Mouse (Mus musculus): ENCODE results near the gene Neurod2. TPM values are rescaled to one million over a fixed set of nuclear protein-coding genes. Genes with fewer than 3 reads are reported as not detected.

Gene Neurod2
- polyA plus RNA-seq, 1 experiment from 2014 or later: not detected

- Histone ChIP-seq H3K27me3 (ENCODE audit: insufficient read depth, low read length) (peaks cover 11% of the 10 kb centered on the region), H3K4me1 (ENCODE audit: insufficient read depth, low read length) (peaks cover 44% of the 10 kb centered on the region), H3K36me3 (ENCODE audit: insufficient read depth, low read length) (no peaks in the 10 kb centered on the region), H3K27ac (ENCODE audit: low read length) (no peak overlapping the region), H3K4me3 (ENCODE audit: low read length) (no peak overlapping the region), H3K9me3 (ENCODE audit: low read length) (no peaks in the 10 kb centered on the region), H3K9ac (replicated peaks; ENCODE audit: low read length) (no peak overlapping the region), H3K4me2 (replicated peaks; ENCODE audit: low read depth, low read length) (no peak overlapping the region)
- no peak for ATAC-seq (ENCODE audit: low FRiP score, low TSS enrichment)
- WGBS: 8% methylated on average over 6 of the region's 6 CpGs
These were observed 26.4 kb upstream of the Neurod2 start for GRCm38 (mm10) chr11:98355732-98356299.

DNA sequence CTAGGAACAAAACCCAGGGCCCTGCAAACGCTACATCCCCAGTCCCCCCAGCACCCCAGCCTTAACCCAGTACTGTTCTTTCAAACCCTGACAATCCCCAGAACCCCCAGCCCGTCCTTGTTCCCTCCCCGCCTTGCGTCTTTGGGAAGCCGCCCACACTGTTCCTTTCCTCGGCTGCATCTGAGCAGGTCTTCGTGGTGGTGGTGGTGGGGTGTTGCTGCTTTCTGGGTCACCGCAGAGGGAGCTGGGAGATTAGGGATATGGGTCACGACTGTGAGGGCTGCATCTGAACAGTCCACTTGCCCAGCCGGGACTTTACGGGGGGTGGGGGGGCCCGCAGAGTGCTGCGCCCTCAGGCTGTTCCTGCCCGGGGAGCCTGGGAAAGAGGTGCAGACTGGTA is 25.0 kb upstream of the Neurod2 start:
- Histone ChIP-seq H3K27me3 (ENCODE audit: insufficient read depth, low read length) (peaks cover 25% of the 10 kb centered on the region), H3K9me3 (ENCODE audit: low read length) (no peaks in the 10 kb centered on the region), H3K4me1 (ENCODE audit: insufficient read depth, low read length) (peaks cover 31% of the 10 kb centered on the region), H3K27ac (ENCODE audit: low read length) (no peak overlapping the region), H3K4me2 (replicated peaks; ENCODE audit: low read depth, low read length) (no peak overlapping the region), H3K9ac (replicated peaks; ENCODE audit: low read length) (no peak overlapping the region), H3K4me3 (ENCODE audit: low read length) (no peak overlapping the region), H3K36me3 (ENCODE audit: insufficient read depth, low read length) (no peaks in the 10 kb centered on the region)
- 60% methylated on average over 14 of the region's 14 CpGs for WGBS
- no peak for ATAC-seq (ENCODE audit: low FRiP score, low TSS enrichment)

GRCm38 (mm10) chr11:98353651-98354211 is 24.3 kb upstream of the Neurod2 start:
- no peak overlapping the region for H3K4me2 ChIP-seq (replicated peaks; ENCODE audit: low read depth, low read length)
- peak overlapping the region; percentile 31; the same call in 1 of the 2 replicates for H3K27ac ChIP-seq (ENCODE audit: low read length)
- no peaks in the 10 kb centered on the region for H3K36me3 ChIP-seq (ENCODE audit: insufficient read depth, low read length)
- no peak overlapping the region for H3K9ac ChIP-seq (replicated peaks; ENCODE audit: low read length)
- H3K4me3 ChIP-seq (ENCODE audit: low read length): no peak overlapping the region
- no peak for ATAC-seq (ENCODE audit: low FRiP score, low TSS enrichment)
- peaks cover 32% of the 10 kb centered on the region for H3K27me3 ChIP-seq (ENCODE audit: insufficient read depth, low read length)
- H3K4me1 ChIP-seq (ENCODE audit: insufficient read depth, low read length): peaks cover 31% of the 10 kb centered on the region
- WGBS: 23% methylated on average over 8 of the region's 8 CpGs
- no peaks in the 10 kb centered on the region for H3K9me3 ChIP-seq (ENCODE audit: low read length)

DNA sequence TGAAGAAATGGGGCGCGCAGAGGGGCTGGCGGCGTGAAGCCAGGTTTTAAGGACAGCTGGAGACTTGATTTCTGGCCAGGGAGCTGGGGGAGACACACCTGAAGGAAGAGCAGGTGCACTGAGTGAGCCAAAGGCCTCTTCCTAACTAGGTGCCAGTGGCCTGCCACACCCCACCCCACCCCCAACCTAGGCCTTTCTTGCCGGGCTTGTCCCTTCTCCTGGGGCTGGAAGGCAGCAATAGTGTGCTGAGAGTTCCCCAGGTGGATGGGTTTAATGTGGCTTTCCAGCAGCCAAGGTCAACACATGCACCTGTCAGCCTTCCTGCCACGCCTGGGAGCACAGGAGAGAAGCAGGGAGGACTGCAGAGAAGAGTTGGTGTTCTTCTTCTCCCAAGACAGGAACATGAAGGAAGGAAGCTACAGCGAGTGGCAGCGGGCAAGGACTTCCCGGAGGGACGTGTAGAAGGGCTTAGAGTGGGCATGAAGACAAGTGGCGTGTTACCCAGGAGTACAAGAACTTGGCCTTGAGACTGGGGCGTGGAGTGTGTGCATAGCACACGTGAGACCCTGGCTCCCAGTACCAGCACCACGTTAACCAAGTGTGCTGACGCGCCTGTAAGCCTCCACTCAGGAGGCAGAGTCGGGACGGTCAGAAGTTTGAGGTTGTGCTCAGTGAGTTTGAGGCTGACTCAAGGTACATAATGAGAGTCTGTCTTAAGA is 23.0 kb upstream of the Neurod2 start:
- peaks cover 39% of the 10 kb centered on the region for H3K4me1 ChIP-seq (ENCODE audit: insufficient read depth, low read length)
- H3K27ac ChIP-seq (ENCODE audit: low read length): no peak overlapping the region
- no peaks in the 10 kb centered on the region for H3K9me3 ChIP-seq (ENCODE audit: low read length)
- H3K9ac ChIP-seq (replicated peaks; ENCODE audit: low read length): no peak overlapping the region
- H3K27me3 ChIP-seq (ENCODE audit: insufficient read depth, low read length): peaks cover 45% of the 10 kb centered on the region
- no peak overlapping the region for H3K4me3 ChIP-seq (ENCODE audit: low read length)
- WGBS: 76% methylated on average over 18 of the region's 18 CpGs
- H3K36me3 ChIP-seq (ENCODE audit: insufficient read depth, low read length): no peaks in the 10 kb centered on the region
- no peak for ATAC-seq (ENCODE audit: low FRiP score, low TSS enrichment)
- H3K4me2 ChIP-seq (replicated peaks; ENCODE audit: low read depth, low read length): no peak overlapping the region

DNA sequence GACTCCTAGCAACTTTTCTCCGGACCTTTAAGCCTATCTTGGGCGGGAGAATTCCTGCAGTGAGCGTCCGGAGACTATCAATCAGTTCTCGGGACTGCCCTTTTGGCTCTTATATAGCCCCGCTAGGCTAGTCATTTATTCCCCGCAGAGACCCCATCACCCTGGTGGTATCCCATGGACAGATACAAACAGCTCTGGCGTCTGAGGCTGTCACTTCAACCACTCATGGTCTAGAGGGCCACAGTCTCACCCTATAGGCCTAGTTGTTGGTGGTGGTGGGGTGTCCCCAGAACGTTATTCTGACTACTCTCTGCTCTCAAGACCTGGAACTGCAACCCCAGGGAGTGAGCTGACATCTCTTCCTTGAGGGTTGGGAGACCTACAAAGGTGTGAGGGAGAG is 19.9 kb upstream of the Neurod2 start:
- peak overlapping the region; percentile 61 for H3K4me3 ChIP-seq (ENCODE audit: low read length)
- no peak overlapping the region for H3K9ac ChIP-seq (replicated peaks; ENCODE audit: low read length)
- H3K4me2 ChIP-seq (replicated peaks; ENCODE audit: low read depth, low read length): peak overlapping the region; percentile 97; the same call in 1 of the 2 replicates
- no peak overlapping the region for H3K27ac ChIP-seq (ENCODE audit: low read length)
- peaks cover 17% of the 10 kb centered on the region for H3K4me1 ChIP-seq (ENCODE audit: insufficient read depth, low read length)
- H3K36me3 ChIP-seq (ENCODE audit: insufficient read depth, low read length): no peaks in the 10 kb centered on the region
- no peak for ATAC-seq (ENCODE audit: low FRiP score, low TSS enrichment)
- H3K9me3 ChIP-seq (ENCODE audit: low read length): no peaks in the 10 kb centered on the region
- H3K27me3 ChIP-seq (ENCODE audit: insufficient read depth, low read length): peaks cover 70% of the 10 kb centered on the region
- 13% methylated on average over 9 of the region's 9 CpGs for WGBS

DNA sequence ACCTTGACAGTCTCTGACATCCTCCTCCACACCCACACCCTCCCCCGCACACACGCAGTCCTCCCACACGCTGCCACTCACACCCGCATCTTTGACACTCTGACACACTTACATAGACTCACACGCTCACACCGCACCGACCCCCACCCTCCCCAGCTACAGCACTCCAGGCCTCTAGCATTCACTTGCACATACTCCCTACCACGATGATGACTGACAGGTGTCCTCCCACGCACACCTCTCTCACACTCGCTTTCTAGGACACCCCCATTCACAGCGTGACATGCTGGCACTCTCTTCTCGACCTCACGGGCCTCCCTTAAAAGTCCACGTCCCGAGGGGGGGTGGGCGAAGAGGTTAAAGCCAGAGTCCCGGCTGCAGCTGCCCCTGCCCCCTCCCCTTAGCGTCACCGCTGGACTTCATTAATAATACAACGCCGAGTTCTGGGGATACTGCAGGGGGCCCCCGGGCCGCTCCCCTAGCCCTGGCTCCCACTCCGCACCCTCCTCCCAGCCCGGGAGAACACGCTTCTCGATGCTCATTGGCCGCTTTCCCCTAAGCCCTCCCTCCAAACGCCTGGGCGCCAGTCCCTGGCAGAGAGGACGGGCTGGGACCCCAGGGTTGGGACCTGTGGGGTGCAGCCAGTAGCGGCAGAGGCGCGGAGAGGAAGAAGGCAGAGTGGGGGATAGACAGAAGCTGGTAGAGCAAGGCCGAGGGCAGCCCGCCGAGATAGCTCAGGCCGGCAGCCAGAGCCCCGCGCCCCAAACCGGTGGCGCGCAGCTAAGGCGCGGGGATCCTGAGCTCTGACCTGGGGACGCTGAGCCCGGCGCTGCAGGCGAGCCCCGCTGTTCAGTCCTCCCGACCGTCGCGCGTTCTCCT is 18.9 kb upstream of the Neurod2 start, which contains the start of gene Ppp1r1b:
Ppp1r1b (plus strand) TSS at position 322 of the 879 bp plus-strand sequence.
- WGBS: under 1% methylated on average over 55 of the region's 55 CpGs
- no peaks in the 10 kb centered on the region for H3K9me3 ChIP-seq (ENCODE audit: low read length)
- peaks cover 74% of the 10 kb centered on the region for H3K27me3 ChIP-seq (ENCODE audit: insufficient read depth, low read length)
- no peaks in the 10 kb centered on the region for H3K36me3 ChIP-seq (ENCODE audit: insufficient read depth, low read length)
- H3K4me3 ChIP-seq (ENCODE audit: low read length): peak within 1 kb of the TSS; percentile 61
- ATAC-seq (ENCODE audit: low FRiP score, low TSS enrichment): 0 out of 2 replicates have a peak, but pooled peaks have one; percentile 53
- H3K9ac ChIP-seq (replicated peaks; ENCODE audit: low read length): peak within 1 kb of the TSS; percentile 67
- peak within 1 kb of the TSS; percentile 97 for H3K4me2 ChIP-seq (replicated peaks; ENCODE audit: low read depth, low read length)
- peaks cover 17% of the 10 kb centered on the region for H3K4me1 ChIP-seq (ENCODE audit: insufficient read depth, low read length)
- H3K27ac ChIP-seq (ENCODE audit: low read length): no peak within 1 kb of the TSS

DNA sequence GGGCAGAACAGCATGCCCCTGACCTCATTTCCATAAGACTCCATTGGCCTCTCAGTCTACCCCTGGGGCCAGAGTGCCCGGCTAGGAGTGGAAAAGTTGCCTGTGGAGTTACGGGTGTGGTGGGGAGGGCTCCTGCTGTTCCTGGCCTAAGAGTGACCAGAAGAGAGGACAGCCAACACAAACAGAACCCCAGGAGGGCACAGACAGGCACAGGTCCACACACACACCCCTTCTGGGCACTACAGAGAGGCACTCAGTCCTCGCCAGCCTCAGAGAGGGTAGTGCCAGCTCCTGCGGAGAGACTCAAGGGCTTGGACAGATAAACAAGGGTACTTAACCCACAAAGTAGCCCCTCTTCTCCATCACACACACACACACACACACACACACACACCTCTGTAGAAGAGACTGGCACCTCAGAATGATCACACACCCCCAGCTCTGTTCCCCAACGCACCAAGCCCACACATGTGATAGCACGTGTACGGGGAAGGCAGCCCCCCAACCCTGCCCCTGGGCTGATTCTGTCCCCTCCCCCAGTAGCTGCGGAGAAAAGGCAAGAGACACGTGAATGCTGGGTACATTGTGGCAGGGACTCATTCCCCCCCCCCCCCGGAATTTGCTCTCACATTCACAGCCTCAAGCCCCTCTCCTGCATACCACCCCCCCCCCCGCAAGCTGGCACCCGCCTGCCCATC is 18.1 kb upstream of the Neurod2 start:
- Histone ChIP-seq H3K4me2 (replicated peaks; ENCODE audit: low read depth, low read length) (peak overlapping the region; percentile 97), H3K36me3 (ENCODE audit: insufficient read depth, low read length) (no peaks in the 10 kb centered on the region), H3K4me3 (ENCODE audit: low read length) (no peak overlapping the region), H3K9ac (replicated peaks; ENCODE audit: low read length) (no peak overlapping the region), H3K27ac (ENCODE audit: low read length) (no peak overlapping the region), H3K9me3 (ENCODE audit: low read length) (no peaks in the 10 kb centered on the region), H3K4me1 (ENCODE audit: insufficient read depth, low read length) (peaks cover 17% of the 10 kb centered on the region), H3K27me3 (ENCODE audit: insufficient read depth, low read length) (peaks cover 72% of the 10 kb centered on the region)
- 10% methylated on average over 10 of the region's 12 CpGs for WGBS
- no peak for ATAC-seq (ENCODE audit: low FRiP score, low TSS enrichment)

DNA sequence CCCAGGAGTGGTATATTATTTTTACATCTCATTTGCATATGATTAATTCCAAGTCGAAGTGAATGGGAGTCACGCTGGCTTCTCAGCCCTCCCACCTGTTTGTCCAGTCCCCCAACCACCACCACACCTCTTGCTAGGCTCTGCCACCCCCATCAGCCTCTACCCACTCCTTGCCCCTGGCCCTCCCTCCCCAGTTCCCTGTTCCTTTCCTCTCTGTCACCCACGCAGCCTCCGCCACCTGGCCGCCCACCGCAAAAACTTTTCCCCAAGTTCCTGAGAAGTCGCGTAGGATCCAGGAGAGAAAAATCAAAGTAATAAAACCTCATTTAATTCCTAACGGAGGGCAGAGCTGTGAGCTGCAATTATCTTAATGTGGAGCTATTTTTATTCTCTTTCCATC is 16.7 kb upstream of the Neurod2 start:
- Histone ChIP-seq H3K27ac (ENCODE audit: low read length) (no peak overlapping the region), H3K27me3 (ENCODE audit: insufficient read depth, low read length) (peaks cover 72% of the 10 kb centered on the region), H3K36me3 (ENCODE audit: insufficient read depth, low read length) (no peaks in the 10 kb centered on the region), H3K4me1 (ENCODE audit: insufficient read depth, low read length) (peaks cover 26% of the 10 kb centered on the region), H3K9me3 (ENCODE audit: low read length) (no peaks in the 10 kb centered on the region), H3K4me2 (replicated peaks; ENCODE audit: low read depth, low read length) (no peak overlapping the region), H3K4me3 (ENCODE audit: low read length) (no peak overlapping the region), H3K9ac (replicated peaks; ENCODE audit: low read length) (no peak overlapping the region)
- WGBS: 11% methylated on average over 9 of the region's 9 CpGs
- ATAC-seq (ENCODE audit: low FRiP score, low TSS enrichment): no peak

DNA sequence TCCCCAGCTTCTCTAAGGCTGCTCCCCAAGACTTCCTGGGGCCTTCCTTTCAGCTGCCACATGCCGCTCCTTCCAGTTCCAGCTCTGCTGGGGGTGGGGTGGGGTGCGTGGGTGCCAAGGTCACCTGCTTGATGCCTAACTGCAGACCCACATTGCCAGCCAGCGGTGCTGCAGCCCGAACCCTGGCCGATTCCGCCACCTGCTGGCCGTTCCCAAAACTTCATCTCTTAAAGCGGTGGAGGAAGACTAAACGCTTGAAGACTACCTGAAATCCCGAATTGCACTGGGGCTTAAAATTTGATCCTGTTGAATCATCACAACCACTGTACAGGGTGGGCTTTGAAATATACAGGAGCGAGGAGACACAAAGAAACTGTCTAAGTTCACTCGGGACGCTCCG is 15.8 kb upstream of the Neurod2 start:
- H3K27me3 ChIP-seq (ENCODE audit: insufficient read depth, low read length): peaks cover 70% of the 10 kb centered on the region
- peaks cover 26% of the 10 kb centered on the region for H3K4me1 ChIP-seq (ENCODE audit: insufficient read depth, low read length)
- H3K4me2 ChIP-seq (replicated peaks; ENCODE audit: low read depth, low read length): peak overlapping the region; percentile 46
- H3K36me3 ChIP-seq (ENCODE audit: insufficient read depth, low read length): no peaks in the 10 kb centered on the region
- under 1% methylated on average over 14 of the region's 14 CpGs for WGBS
- no peak overlapping the region for H3K27ac ChIP-seq (ENCODE audit: low read length)
- no peaks in the 10 kb centered on the region for H3K9me3 ChIP-seq (ENCODE audit: low read length)
- peak overlapping the region; percentile 14 for H3K4me3 ChIP-seq (ENCODE audit: low read length)
- no peak for ATAC-seq (ENCODE audit: low FRiP score, low TSS enrichment)
- no peak overlapping the region for H3K9ac ChIP-seq (replicated peaks; ENCODE audit: low read length)

All from kidney, embryonic 16.5 days (tissue).